Mouse (Mus musculus) bone marrow, adult 2 months (tissue): Measurements from ENCODE around the gene Tradd. TPM values are rescaled to one million over a fixed set of nuclear protein-coding genes. Genes with fewer than 3 reads are reported as not detected.

Experiments
- H3K27ac ChIP-seq: fragments of 200-500 bp; 2 replicates; pipeline ENCODE4 v1.5.1; 2012; ENCODE audit warnings: low read depth, mild to moderate bottlenecking, control low read depth, inconsistent platforms, low read length; ENCODE audit not compliant: control insufficient read depth, poor library complexity, insufficient read depth
- H3K4me1 ChIP-seq: fragments of 200-500 bp; 2 replicates; pipeline ENCODE4 v1.6.1; 2011; ENCODE audit warnings: low read length; ENCODE audit not compliant: control insufficient read depth, insufficient read depth
- H3K4me3 ChIP-seq: fragments of 200-500 bp; replicated peaks from 2 replicates; pipeline ENCODE3; 2011; ENCODE audit warnings: mild to moderate bottlenecking, low read depth, low read length, control low read depth; ENCODE audit not compliant: control insufficient read depth
- CTCF ChIP-seq: fragments of 200-500 bp; IDR thresholded peaks from 2 replicates; pipeline ENCODE4 v1.5.1; 2011; ENCODE audit warnings: low read length, control low read depth; ENCODE audit not compliant: control insufficient read depth, insufficient read depth
- POLR2A ChIP-seq: fragments of 200-500 bp; IDR thresholded peaks from 2 replicates; pipeline ENCODE4 v1.6.1; 2011; ENCODE audit warnings: low read depth, mild to moderate bottlenecking, control low read depth, low read length, borderline replicate concordance; ENCODE audit not compliant: control insufficient read depth
- WGBS: fragments of 180-500 bp; shearing (Covaris S2); methylation state at CpG from one replicate; pipeline ENCODE4 v1.1.7; 2018; 5-methylcytosine and 5-hydroxymethylcytosine counted together
- polyA plus RNA-seq: library from polyadenylated mRNA; stranded (reverse); fragments of >200 nt; gene quantifications from 2 replicates; pipeline ENCODE4 v1.2.4, GENCODE M21; 2011; ENCODE audit warnings: low replicate concordance; ENCODE audit not compliant: missing spikeins, insufficient read depth, insufficient read length

Tradd gene
- polyA plus RNA-seq, 1 experiment, result 11.3 TPM

- Histone ChIP-seq H3K4me3 (no peak overlapping the region), H3K4me1 (no peaks in the 10 kb centered on the region; the same call in none of the 2 replicates), H3K27ac (no peak overlapping the region)
- TF ChIP-seq POLR2A (no peak), CTCF (no peak)
- 96% methylated on average over 13 of the region's 13 CpGs for WGBS
Observed at GRCm38 (mm10) chr8:105307670-105308069, 43.3 kb upstream of the Tradd start.

- 41% methylated on average over 5 of the region's 5 CpGs for WGBS
- H3K27ac ChIP-seq, result no peak overlapping the region
- H3K4me3 ChIP-seq, result no peak overlapping the region
- no peaks in the 10 kb centered on the region; the same call in 1 of the 2 replicates for H3K4me1 ChIP-seq
- TF ChIP-seq POLR2A, result no peak
- TF ChIP-seq CTCF, result no peak
Observed at GRCm38 (mm10) chr8:105306146-105306691, 41.8 kb upstream of the Tradd start.

GRCm38 (mm10) chr8:105305211-105306145 is 41.1 kb upstream of the Tradd start, which contains the start of gene Elmo3:
TSS of gene Elmo3 (plus strand) at chr8:105305601.
- peak within 1 kb of the TSS; percentile 2 for H3K4me3 ChIP-seq
- no peaks in the 10 kb centered on the region; the same call in 1 of the 2 replicates for H3K4me1 ChIP-seq
- WGBS, result 9% methylated on average over 29 of the region's 30 CpGs
- peak within 1 kb of the TSS; percentile 7 for H3K27ac ChIP-seq
- TF ChIP-seq POLR2A (0 out of 2 replicates have a peak, but pooled peaks have one; percentile 34), CTCF (no peak)

- TF ChIP-seq CTCF, result no peak
- H3K4me1 ChIP-seq, result no peaks in the 10 kb centered on the region; the same call in 1 of the 2 replicates
- WGBS, result 51% methylated on average over 9 of the region's 9 CpGs
- H3K4me3 ChIP-seq, result no peak overlapping the region
- H3K27ac ChIP-seq, result no peak overlapping the region
Observed at GRCm38 (mm10) chr8:105304325-105305210, 40.2 kb upstream of the Tradd start.

GRCm38 (mm10) chr8:105303874-105304273 is 39.5 kb upstream of the Tradd start:
- no peak overlapping the region for H3K4me3 ChIP-seq
- WGBS, result 84% methylated on average over 9 of the region's 9 CpGs
- H3K4me1 ChIP-seq, result no peaks in the 10 kb centered on the region; the same call in 1 of the 2 replicates
- no peak overlapping the region for H3K27ac ChIP-seq
- TF ChIP-seq CTCF (no peak), POLR2A (no peak)

GRCm38 (mm10) chr8:105303396-105303795 is 39.0 kb upstream of the Tradd start:
- TF ChIP-seq POLR2A (no peak), CTCF (no peak)
- H3K4me3 ChIP-seq, result no peak overlapping the region
- H3K4me1 ChIP-seq, result peaks cover 1% of the 10 kb centered on the region; the same call in 1 of the 2 replicates
- H3K27ac ChIP-seq, result no peak overlapping the region
- 74% methylated on average over 8 of the region's 8 CpGs for WGBS

GRCm38 (mm10) chr8:105299962-105300361 is 35.6 kb upstream of the Tradd start:
- 67% methylated on average over 8 of the region's 8 CpGs for WGBS
- peak overlapping the region; percentile 63 for H3K4me3 ChIP-seq
- H3K4me1 ChIP-seq, result peaks cover 4% of the 10 kb centered on the region
- peak overlapping the region; percentile 81 for H3K27ac ChIP-seq
- no peak for TF ChIP-seq CTCF
- TF ChIP-seq POLR2A, result peak; percentile 84
